26 mouse cellular contexts compared by ENCODE assay signal in genomic region chr2:25078967-25079366, GRCm38 (mm10). TPM values are rescaled to one million over a fixed set of nuclear protein-coding genes. Genes with fewer than 3 reads are reported as not detected.
A peak's percentile ranks its signal among the peaks of the same experiment; 100 is the strongest.
DNase-seq lines count a peak whose midpoint lies in the region; ATAC-seq and TF ChIP-seq lines count a peak whose summit lies in the region.
"Had no signal": no experiment of that assay in that cellular context is flagged by ENCODE, and none has a peak within 500 bp of the region (broad histone marks: within the 10 kb centered on the region; RNA-seq: fewer than 3 reads in every experiment).

No protein-coding gene starts in this region.

- no peak for ATAC-seq in kidney, embryonic 14.5 days (ENCODE audit: low FRiP score, low TSS enrichment)
- peak; percentile 65 for ATAC-seq in intestine, postnatal 0 days
- no peak; the same call in 1 of the 2 replicates for ATAC-seq in kidney, postnatal 0 days (replicated peaks; ENCODE audit: low FRiP score, low read depth)
- 0 out of 2 replicates have a peak, but pooled peaks have one; percentile 11 for ATAC-seq in liver, embryonic 15.5 days (ENCODE audit: insufficient read depth)
- no peak for ATAC-seq in midbrain, embryonic 14.5 days (ENCODE audit: low FRiP score, low TSS enrichment)
- no peak for ATAC-seq in monocyte, adult 5-6 weeks (replicated peaks; ENCODE audit: insufficient number of reproducible peaks, low FRiP score, low TSS enrichment, poor library complexity, severe bottlenecking)
- ATAC-seq: midbrain, embryonic 15.5 days had no signal

- H3K4me1 ChIP-seq in kidney, embryonic 14.5 days (ENCODE audit: control insufficient read depth, insufficient read depth, low read length): no peaks in the 10 kb centered on the region
- no peaks in the 10 kb centered on the region for H3K4me1 ChIP-seq in intestine, postnatal 0 days (replicated peaks; ENCODE audit: control insufficient read depth, insufficient read depth, low read length)
- no peaks in the 10 kb centered on the region for H3K4me1 ChIP-seq in kidney, postnatal 0 days (replicated peaks; ENCODE audit: insufficient read depth, low read length)
- 0 out of 2 replicates have a peak, but pooled peaks cover 5% of the 10 kb centered on the region for H3K4me1 ChIP-seq in liver, embryonic 15.5 days (replicated peaks)
- no peaks in the 10 kb centered on the region for H3K4me1 ChIP-seq in midbrain, embryonic 14.5 days (ENCODE audit: control insufficient read depth, insufficient read depth, low read length)
- H3K4me1 ChIP-seq: heart, embryonic 10.5 days; lung, embryonic 15.5 days; midbrain, embryonic 15.5 days; neural tube, embryonic 15.5 days had no signal

- H3K4me3 ChIP-seq in kidney, embryonic 14.5 days (ENCODE audit: low read length): no peak overlapping the region
- H3K4me3 ChIP-seq in intestine, postnatal 0 days (ENCODE audit: low read depth, low read length): peak overlapping the region; percentile 7; the same call in 1 of the 2 replicates
- H3K4me3 ChIP-seq in kidney, postnatal 0 days (replicated peaks; ENCODE audit: low read depth, low read length): no peak overlapping the region
- no peak overlapping the region for H3K4me3 ChIP-seq in liver, embryonic 15.5 days (replicated peaks)
- H3K4me3 ChIP-seq in midbrain, embryonic 14.5 days (replicated peaks; ENCODE audit: low read depth, low read length): no peak overlapping the region
- H3K4me3 ChIP-seq: heart, embryonic 10.5 days; left cerebral cortex, adult 2 months; lung, embryonic 15.5 days; midbrain, embryonic 15.5 days; neural tube, embryonic 15.5 days had no signal

- no peak overlapping the region for H3K27ac ChIP-seq in kidney, embryonic 14.5 days (ENCODE audit: low read depth, low read length)
- H3K27ac ChIP-seq in intestine, postnatal 0 days (ENCODE audit: low read depth, low read length): peak overlapping the region; percentile 67
- H3K27ac ChIP-seq in kidney, postnatal 0 days: peak overlapping the region; percentile 63
- peak overlapping the region; percentile 56; the same call in 1 of the 2 replicates for H3K27ac ChIP-seq in liver, embryonic 15.5 days (replicated peaks)
- H3K27ac ChIP-seq in midbrain, embryonic 14.5 days (replicated peaks; ENCODE audit: low read depth, low read length): no peak overlapping the region
- H3K27ac ChIP-seq: heart, embryonic 10.5 days; left cerebral cortex, adult 2 months; lung, embryonic 15.5 days; midbrain, embryonic 15.5 days; neural tube, embryonic 15.5 days had no signal

- no peak overlapping the region for H3K4me2 ChIP-seq in kidney, embryonic 14.5 days (replicated peaks; ENCODE audit: low read depth, low read length)
- H3K4me2 ChIP-seq in intestine, postnatal 0 days (replicated peaks; ENCODE audit: low read depth): peak overlapping the region; percentile 64
- H3K4me2 ChIP-seq in kidney, postnatal 0 days (ENCODE audit: low read length): no peak overlapping the region
- H3K4me2 ChIP-seq in liver, embryonic 15.5 days: peak overlapping the region; percentile 18; the same call in 1 of the 2 replicates
- no peak overlapping the region for H3K4me2 ChIP-seq in midbrain, embryonic 14.5 days (ENCODE audit: low read length)
- H3K4me2 ChIP-seq: lung, embryonic 15.5 days; midbrain, embryonic 15.5 days; neural tube, embryonic 15.5 days had no signal

- WGBS in kidney, embryonic 14.5 days: 61% methylated on average over 1 of the region's 1 CpGs
- 17% methylated on average over 1 of the region's 1 CpGs for WGBS in intestine, postnatal 0 days
- WGBS in kidney, postnatal 0 days: 38% methylated on average over 1 of the region's 1 CpGs
- WGBS in liver, embryonic 15.5 days (ENCODE audit: insufficient replicate concordance): 56% methylated on average over 1 of the region's 1 CpGs
- WGBS in midbrain, embryonic 14.5 days: 75% methylated on average over 1 of the region's 1 CpGs

- no peaks in the 10 kb centered on the region for H3K36me3 ChIP-seq in kidney, embryonic 14.5 days (ENCODE audit: control insufficient read depth, insufficient read depth, low read length)
- H3K36me3 ChIP-seq in intestine, postnatal 0 days (ENCODE audit: control insufficient read depth, insufficient read depth): no peaks in the 10 kb centered on the region; the same call in 1 of the 2 replicates
- H3K36me3 ChIP-seq in kidney, postnatal 0 days (ENCODE audit: insufficient read depth, low read length): no peaks in the 10 kb centered on the region
- H3K36me3 ChIP-seq in liver, embryonic 15.5 days (replicated peaks): no peaks in the 10 kb centered on the region
- no peaks in the 10 kb centered on the region for H3K36me3 ChIP-seq in midbrain, embryonic 14.5 days (ENCODE audit: control insufficient read depth, insufficient read depth, low read length)
- H3K36me3 ChIP-seq: heart, embryonic 10.5 days; lung, embryonic 15.5 days; midbrain, embryonic 15.5 days; neural tube, embryonic 15.5 days had no signal

- H3K9me3 ChIP-seq in kidney, embryonic 14.5 days (ENCODE audit: control insufficient read depth, low read length): no peaks in the 10 kb centered on the region
- no peaks in the 10 kb centered on the region for H3K9me3 ChIP-seq in intestine, postnatal 0 days (ENCODE audit: control insufficient read depth)
- no peaks in the 10 kb centered on the region for H3K9me3 ChIP-seq in kidney, postnatal 0 days (replicated peaks; ENCODE audit: low read length)
- H3K9me3 ChIP-seq in liver, embryonic 15.5 days (replicated peaks): no peaks in the 10 kb centered on the region
- H3K9me3 ChIP-seq in midbrain, embryonic 14.5 days (ENCODE audit: control insufficient read depth, low read length): no peaks in the 10 kb centered on the region
- H3K9me3 ChIP-seq: heart, embryonic 10.5 days; lung, embryonic 15.5 days; midbrain, embryonic 15.5 days; neural tube, embryonic 15.5 days had no signal

- no peak overlapping the region for H3K9ac ChIP-seq in kidney, embryonic 14.5 days (ENCODE audit: low read depth, low read length)
- H3K9ac ChIP-seq in intestine, postnatal 0 days (ENCODE audit: low read depth, low read length): no peak overlapping the region
- no peak overlapping the region for H3K9ac ChIP-seq in kidney, postnatal 0 days (ENCODE audit: low read depth, low read length)
- H3K9ac ChIP-seq in liver, embryonic 15.5 days: no peak overlapping the region
- no peak overlapping the region for H3K9ac ChIP-seq in midbrain, embryonic 14.5 days (replicated peaks; ENCODE audit: low read length)
- H3K9ac ChIP-seq: lung, embryonic 15.5 days; midbrain, embryonic 15.5 days; neural tube, embryonic 15.5 days had no signal

- TF ChIP-seq CTCF in intestine, postnatal 0 days (IDR thresholded peaks at IDR 0.05; ENCODE audit: low read depth): no peak
- no peak for TF ChIP-seq CTCF in kidney, postnatal 0 days (IDR thresholded peaks at IDR 0.05; ENCODE audit: low read depth)

- no peaks in the 10 kb centered on the region for H3K27me3 ChIP-seq in kidney, embryonic 14.5 days (ENCODE audit: control insufficient read depth, insufficient read depth, low read length)
- H3K27me3 ChIP-seq in intestine, postnatal 0 days (replicated peaks; ENCODE audit: control insufficient read depth, insufficient read depth, low read length): no peaks in the 10 kb centered on the region
- no peaks in the 10 kb centered on the region for H3K27me3 ChIP-seq in kidney, postnatal 0 days (ENCODE audit: insufficient read depth, low read length)
- no peaks in the 10 kb centered on the region for H3K27me3 ChIP-seq in liver, embryonic 15.5 days
- H3K27me3 ChIP-seq in midbrain, embryonic 14.5 days (ENCODE audit: control insufficient read depth, insufficient read depth, low read length): no peaks in the 10 kb centered on the region
- H3K27me3 ChIP-seq: lung, embryonic 15.5 days; midbrain, embryonic 15.5 days; neural tube, embryonic 15.5 days had no signal

- peak; percentile 87 for DNase-seq in kidney, adult 11 months
- DNase-seq in kidney, postnatal 0 days (ENCODE audit: low spot score): peak; percentile 52
- no peak for DNase-seq in midbrain, embryonic 14.5 days
- no peak for DNase-seq in spleen, postnatal 10 days (ENCODE audit: low spot score in 2 of 2)
- DNase-seq: adrenal gland, postnatal 10 days; cerebellum, postnatal 10 days; embryo, embryonic 11 days; spleen, adult 18-20 months; thymus, adult 18-20 months; thymus, postnatal 4 days had no signal

RNA-seq across cellular contexts. Expression of gene Entpd8, which starts 1.1 kb away (rescaled TPM):
- polyA plus RNA-seq in kidney, embryonic 14.5 days (2014; fragmentation: Nextera tagmentation; extraction: Ambion mirVana): 1.3 and 3.0 TPM in 2 replicates
- polyA plus RNA-seq in intestine, postnatal 0 days (2015; fragmentation: Nextera tagmentation; extraction: Ambion mirVana): 24.6 and 25.9 TPM in 2 replicates
- polyA plus RNA-seq in kidney, postnatal 0 days (2015; fragmentation: Nextera tagmentation; extraction: Ambion mirVana): 6.2 TPM in 2 replicates
- polyA plus RNA-seq in liver, embryonic 15.5 days (2015; fragmentation: Nextera tagmentation; extraction: Ambion mirVana): 5.3 and 6.8 TPM in 2 replicates
- polyA plus RNA-seq in midbrain, embryonic 14.5 days (2014; fragmentation: Nextera tagmentation; extraction: Ambion mirVana): not detected in 2 replicates
- not detected in 3 replicates for total RNA-seq in monocyte, adult 5-6 weeks (2017)
- total RNA-seq: gastrocnemius, adult 18-20 months; gastrocnemius, postnatal 4 days; layer of hippocampus, adult 8-10 months; left cerebral cortex, adult 2 months; megakaryocyte, adult 5-6 weeks had no signal
- polyA plus RNA-seq: heart, postnatal 0 days; hindbrain, embryonic 11.5 days; limb, embryonic 11.5 days; midbrain, embryonic 15.5 days; neural tube, embryonic 15.5 days had no signal

RNA-seq across cellular contexts. Expression of gene Noxa1, which starts 16.0 kb away (rescaled TPM):
- 0.36 and 0.53 TPM in 2 replicates for polyA plus RNA-seq in kidney, embryonic 14.5 days (2014; fragmentation: Nextera tagmentation; extraction: Ambion mirVana)
- polyA plus RNA-seq in intestine, postnatal 0 days (2015; fragmentation: Nextera tagmentation; extraction: Ambion mirVana): 3.3 and 5.8 TPM in 2 replicates
- 0.41 and 0.43 TPM in 2 replicates for polyA plus RNA-seq in kidney, postnatal 0 days (2015; fragmentation: Nextera tagmentation; extraction: Ambion mirVana)
- polyA plus RNA-seq in liver, embryonic 15.5 days (2015; fragmentation: Nextera tagmentation; extraction: Ambion mirVana): 0.94 and 0.98 TPM in 2 replicates
- not detected in 2 replicates for polyA plus RNA-seq in midbrain, embryonic 14.5 days (2014; fragmentation: Nextera tagmentation; extraction: Ambion mirVana)
- total RNA-seq in monocyte, adult 5-6 weeks (2017): 0.78 TPM in 1 of 3 replicates, not detected in the others
- total RNA-seq: adrenal gland, postnatal 10 days; gastrocnemius, adult 18-20 months; gastrocnemius, postnatal 4 days; layer of hippocampus, adult 8-10 months; left cerebral cortex, adult 2 months; megakaryocyte, adult 5-6 weeks had no signal
- polyA plus RNA-seq: heart, postnatal 0 days; hindbrain, embryonic 11.5 days; midbrain, embryonic 15.5 days; neural tube, embryonic 15.5 days had no signal

RNA-seq across cellular contexts. Expression of gene Nsmf, which starts 24.8 kb away (rescaled TPM):
- polyA plus RNA-seq in kidney, embryonic 14.5 days (2014; fragmentation: Nextera tagmentation; extraction: Ambion mirVana): 57.4 and 67.7 TPM in 2 replicates
- 17.0 and 17.6 TPM in 2 replicates for polyA plus RNA-seq in intestine, postnatal 0 days (2015; fragmentation: Nextera tagmentation; extraction: Ambion mirVana)
- polyA plus RNA-seq in kidney, postnatal 0 days (2015; fragmentation: Nextera tagmentation; extraction: Ambion mirVana): 71.0 and 74.6 TPM in 2 replicates
- 8.3 and 9.7 TPM in 2 replicates for polyA plus RNA-seq in liver, embryonic 15.5 days (2015; fragmentation: Nextera tagmentation; extraction: Ambion mirVana)
- 99.3 and 125 TPM in 2 replicates for polyA plus RNA-seq in midbrain, embryonic 14.5 days (2014; fragmentation: Nextera tagmentation; extraction: Ambion mirVana)
- total RNA-seq in monocyte, adult 5-6 weeks (2017): 7.6 to 28.3 TPM (median 20.0 TPM) in 3 replicates

Comparison
In these comparisons a context has a peak if more than half of its experiments do, and no peak if none do; other contexts are left out.
1. H3K27ac ChIP-seq: peak in intestine, postnatal 0 days (single experiment), kidney, postnatal 0 days (single experiment) and liver, embryonic 15.5 days (single experiment); none in kidney, embryonic 14.5 days (single experiment) and midbrain, embryonic 14.5 days (single experiment).
2. DNase-seq: peak in kidney, adult 11 months (single experiment) and kidney, postnatal 0 days (single experiment); none in midbrain, embryonic 14.5 days (single experiment) and spleen, postnatal 10 days (0 of 2).
3. ATAC-seq: peak in intestine, postnatal 0 days (single experiment) and liver, embryonic 15.5 days (single experiment); none in kidney, embryonic 14.5 days (single experiment), kidney, postnatal 0 days (single experiment), midbrain, embryonic 14.5 days (single experiment) and monocyte, adult 5-6 weeks (single experiment).
4. H3K4me2 ChIP-seq: peak in intestine, postnatal 0 days (single experiment) and liver, embryonic 15.5 days (single experiment); none in kidney, embryonic 14.5 days (single experiment), kidney, postnatal 0 days (single experiment) and midbrain, embryonic 14.5 days (single experiment).